Mouse (Mus musculus): ENCODE results near the gene Stt3b. TPM values are rescaled to one million over a fixed set of nuclear protein-coding genes. Genes with fewer than 3 reads are reported as not detected.

Stt3b gene
- polyA plus RNA-seq, 1 experiment: 41.2 TPM

DNA sequence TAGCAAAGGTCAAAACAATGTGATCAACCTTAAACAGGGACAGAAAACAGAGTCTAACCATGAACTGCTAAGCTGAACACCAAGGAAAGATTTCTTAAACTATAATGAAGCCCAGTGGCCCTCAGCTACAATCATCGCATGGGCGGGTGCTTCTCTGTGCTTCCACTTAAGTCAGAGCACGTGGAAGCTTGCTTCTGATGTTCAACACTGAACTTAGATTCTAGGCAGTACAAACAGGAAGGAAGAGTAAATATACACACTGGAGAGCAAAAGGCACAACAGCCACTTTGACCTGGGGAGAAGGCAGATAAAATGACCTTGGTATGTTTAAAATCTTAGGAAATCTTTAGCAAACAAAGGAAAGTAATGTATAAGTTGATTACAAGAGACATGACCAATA, 38.7 kb downstream of the Stt3b start:
- no peak overlapping the region for H3ac ChIP-seq (ENCODE audit: control insufficient read depth, insufficient read length)
- peaks cover 2% of the 10 kb centered on the region for H3K36me3 ChIP-seq (ENCODE audit: control insufficient read depth, insufficient read depth)
- H3K4me3 ChIP-seq: no peak overlapping the region
- no peak overlapping the region for H3K4me2 ChIP-seq (ENCODE audit: low read depth)
- no peaks in the 10 kb centered on the region for H3K27me3 ChIP-seq (ENCODE audit: control insufficient read depth, insufficient read depth, insufficient read length)
- peaks cover 28% of the 10 kb centered on the region for H3K79me2 ChIP-seq (ENCODE audit: control insufficient read depth, insufficient read depth)
- TF ChIP-seq E2F4 (IDR thresholded peaks at IDR 0.05; ENCODE audit: insufficient read depth) (no peak), TCF3 (IDR thresholded peaks at IDR 0.05; ENCODE audit: insufficient read length, low read depth) (no peak), MYOD1 (IDR thresholded peaks at IDR 0.05; ENCODE audit: control insufficient read depth in 1 of 3, insufficient read length in 2 of 3, low read depth in 2 of 3) (no peak), SRF (IDR thresholded peaks at IDR 0.05; ENCODE audit: control insufficient read depth, insufficient read length, low read depth) (no peak), POLR2AphosphoS2 (IDR thresholded peaks at IDR 0.05; ENCODE audit: insufficient read length, low read depth) (no peak), MYOG (IDR thresholded peaks at IDR 0.05; ENCODE audit: control insufficient read depth in 1 of 3, insufficient read depth in 1 of 3, insufficient read length in 2 of 3, low read depth in 2 of 3) (no peak), TCF12 (IDR thresholded peaks at IDR 0.05; ENCODE audit: insufficient read depth, poor library complexity, severe bottlenecking) (no peak), POLR2A (IDR thresholded peaks at IDR 0.05; ENCODE audit: insufficient read length, low read depth) (no peak), CEBPB (IDR thresholded peaks at IDR 0.05; ENCODE audit: insufficient read depth, poor library complexity, severe bottlenecking) (no peak), MAX (IDR thresholded peaks at IDR 0.05; ENCODE audit: low read depth) (no peak), USF1 (IDR thresholded peaks at IDR 0.05; ENCODE audit: low read depth) (no peak), REST (IDR thresholded peaks at IDR 0.05; ENCODE audit: insufficient read depth, insufficient read length) (no peak)

DNA sequence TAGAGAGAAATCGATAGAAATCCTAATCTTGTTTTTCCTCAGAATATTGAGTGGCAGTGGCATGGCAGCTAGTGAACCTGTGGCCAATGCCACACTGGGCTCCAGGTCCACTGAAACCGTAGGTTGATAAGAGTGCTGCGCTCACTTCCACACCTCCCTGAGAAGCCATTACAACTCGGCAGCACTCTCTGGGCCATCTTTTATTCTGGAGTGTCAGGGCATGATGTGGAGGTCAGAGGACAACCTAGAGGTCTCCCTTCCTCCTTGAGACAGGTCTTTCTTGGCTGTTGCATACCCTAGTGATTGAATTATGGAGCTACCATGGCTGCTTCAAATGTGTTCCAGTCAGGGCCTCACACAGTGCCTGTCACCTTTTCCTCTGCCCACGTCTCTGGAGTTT, 48.3 kb downstream of the Stt3b start:
- peaks cover 17% of the 10 kb centered on the region for H3K36me3 ChIP-seq (ENCODE audit: control insufficient read depth, insufficient read depth)
- H3K4me3 ChIP-seq: no peak overlapping the region
- no peak overlapping the region for H3K4me2 ChIP-seq (ENCODE audit: low read depth)
- no peaks in the 10 kb centered on the region for H3K27me3 ChIP-seq (ENCODE audit: control insufficient read depth, insufficient read depth, insufficient read length)
- H3K79me2 ChIP-seq (ENCODE audit: control insufficient read depth, insufficient read depth): peaks cover 5% of the 10 kb centered on the region
- H3ac ChIP-seq (ENCODE audit: control insufficient read depth, insufficient read length): no peak overlapping the region
- TF ChIP-seq MYOD1 (IDR thresholded peaks at IDR 0.05; ENCODE audit: control insufficient read depth in 1 of 3, insufficient read length in 2 of 3, low read depth in 2 of 3) (no peak), E2F4 (IDR thresholded peaks at IDR 0.05; ENCODE audit: insufficient read depth) (no peak), CEBPB (IDR thresholded peaks at IDR 0.05; ENCODE audit: insufficient read depth, poor library complexity, severe bottlenecking) (no peak)

DNA sequence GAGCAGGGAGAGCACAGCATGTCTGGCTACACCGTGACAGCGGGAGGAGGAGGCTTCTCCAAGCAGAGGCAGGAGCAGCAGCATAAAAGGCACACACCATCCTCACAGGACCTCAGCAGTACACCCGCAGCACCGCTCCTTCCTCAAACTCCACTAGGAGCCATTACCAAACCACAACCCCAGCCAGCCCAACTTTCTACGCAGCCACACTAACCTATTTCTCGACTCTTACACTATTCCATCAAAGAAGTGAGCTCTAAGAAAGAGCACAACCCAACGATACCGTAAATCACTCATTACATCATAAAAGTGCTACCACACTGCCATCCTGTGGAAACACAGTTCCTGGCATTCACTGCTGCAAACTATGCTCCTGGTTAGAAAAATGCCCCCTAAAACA, 48.8 kb downstream of the Stt3b start:
- H3K4me3 ChIP-seq: no peak overlapping the region
- TF ChIP-seq POLR2A (IDR thresholded peaks at IDR 0.05; ENCODE audit: insufficient read length, low read depth) (no peak), USF1 (IDR thresholded peaks at IDR 0.05; ENCODE audit: low read depth) (no peak), MYOG (IDR thresholded peaks at IDR 0.05; ENCODE audit: control insufficient read depth in 1 of 3, insufficient read depth in 1 of 3, insufficient read length in 2 of 3, low read depth in 2 of 3) (no peak), E2F4 (IDR thresholded peaks at IDR 0.05; ENCODE audit: insufficient read depth) (no peak), TCF3 (IDR thresholded peaks at IDR 0.05; ENCODE audit: insufficient read length, low read depth) (no peak), MAX (IDR thresholded peaks at IDR 0.05; ENCODE audit: low read depth) (no peak), SRF (IDR thresholded peaks at IDR 0.05; ENCODE audit: control insufficient read depth, insufficient read length, low read depth) (no peak), CEBPB (IDR thresholded peaks at IDR 0.05; ENCODE audit: insufficient read depth, poor library complexity, severe bottlenecking) (no peak), POLR2AphosphoS2 (IDR thresholded peaks at IDR 0.05; ENCODE audit: insufficient read length, low read depth) (no peak), MYOD1 (IDR thresholded peaks at IDR 0.05; ENCODE audit: control insufficient read depth in 1 of 3, insufficient read length in 2 of 3, low read depth in 2 of 3) (no peak), TCF12 (IDR thresholded peaks at IDR 0.05; ENCODE audit: insufficient read depth, poor library complexity, severe bottlenecking) (no peak), REST (IDR thresholded peaks at IDR 0.05; ENCODE audit: insufficient read depth, insufficient read length) (no peak)
- no peak overlapping the region for H3K4me2 ChIP-seq (ENCODE audit: low read depth)
- peaks cover 5% of the 10 kb centered on the region for H3K79me2 ChIP-seq (ENCODE audit: control insufficient read depth, insufficient read depth)
- H3K36me3 ChIP-seq (ENCODE audit: control insufficient read depth, insufficient read depth): peaks cover 19% of the 10 kb centered on the region
- H3K27me3 ChIP-seq (ENCODE audit: control insufficient read depth, insufficient read depth, insufficient read length): no peaks in the 10 kb centered on the region
- no peak overlapping the region for H3ac ChIP-seq (ENCODE audit: control insufficient read depth, insufficient read length)

DNA sequence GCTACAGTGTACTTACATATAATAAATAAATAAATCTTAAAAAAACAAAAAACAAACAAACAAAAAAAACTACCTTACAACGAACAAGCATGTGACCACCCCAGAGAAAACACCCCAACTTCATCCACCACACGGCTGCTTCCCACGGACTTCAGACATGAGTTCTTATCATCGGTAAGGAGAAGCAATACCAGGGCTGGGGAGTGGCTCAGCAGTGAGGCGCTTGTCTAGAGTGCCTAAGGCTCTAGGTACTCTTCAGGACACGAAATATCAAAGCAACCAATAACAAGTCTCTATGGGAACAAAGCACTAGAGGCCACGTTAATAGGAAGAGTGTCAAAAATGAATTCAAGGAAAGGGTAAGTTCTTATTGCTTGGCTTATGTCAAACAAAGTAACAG, 49.8 kb downstream of the Stt3b start:
- no peak overlapping the region for H3K4me2 ChIP-seq (ENCODE audit: low read depth)
- peaks cover 5% of the 10 kb centered on the region for H3K79me2 ChIP-seq (ENCODE audit: control insufficient read depth, insufficient read depth)
- no peak overlapping the region for H3K4me3 ChIP-seq
- TF ChIP-seq SRF (IDR thresholded peaks at IDR 0.05; ENCODE audit: control insufficient read depth, insufficient read length, low read depth) (no peak), MAX (IDR thresholded peaks at IDR 0.05; ENCODE audit: low read depth) (no peak), E2F4 (IDR thresholded peaks at IDR 0.05; ENCODE audit: insufficient read depth) (no peak), TCF12 (IDR thresholded peaks at IDR 0.05; ENCODE audit: insufficient read depth, poor library complexity, severe bottlenecking) (no peak), CEBPB (IDR thresholded peaks at IDR 0.05; ENCODE audit: insufficient read depth, poor library complexity, severe bottlenecking) (no peak), REST (IDR thresholded peaks at IDR 0.05; ENCODE audit: insufficient read depth, insufficient read length) (no peak), USF1 (IDR thresholded peaks at IDR 0.05; ENCODE audit: low read depth) (no peak), MYOG (IDR thresholded peaks at IDR 0.05; ENCODE audit: control insufficient read depth in 1 of 3, insufficient read depth in 1 of 3, insufficient read length in 2 of 3, low read depth in 2 of 3) (no peak), MYOD1 (IDR thresholded peaks at IDR 0.05; ENCODE audit: control insufficient read depth in 1 of 3, insufficient read length in 2 of 3, low read depth in 2 of 3) (no peak), TCF3 (IDR thresholded peaks at IDR 0.05; ENCODE audit: insufficient read length, low read depth) (no peak), POLR2A (IDR thresholded peaks at IDR 0.05; ENCODE audit: insufficient read length, low read depth) (no peak), POLR2AphosphoS2 (IDR thresholded peaks at IDR 0.05; ENCODE audit: insufficient read length, low read depth) (no peak)
- H3K27me3 ChIP-seq (ENCODE audit: control insufficient read depth, insufficient read depth, insufficient read length): no peaks in the 10 kb centered on the region
- no peak overlapping the region for H3ac ChIP-seq (ENCODE audit: control insufficient read depth, insufficient read length)
- peaks cover 12% of the 10 kb centered on the region for H3K36me3 ChIP-seq (ENCODE audit: control insufficient read depth, insufficient read depth)

DNA sequence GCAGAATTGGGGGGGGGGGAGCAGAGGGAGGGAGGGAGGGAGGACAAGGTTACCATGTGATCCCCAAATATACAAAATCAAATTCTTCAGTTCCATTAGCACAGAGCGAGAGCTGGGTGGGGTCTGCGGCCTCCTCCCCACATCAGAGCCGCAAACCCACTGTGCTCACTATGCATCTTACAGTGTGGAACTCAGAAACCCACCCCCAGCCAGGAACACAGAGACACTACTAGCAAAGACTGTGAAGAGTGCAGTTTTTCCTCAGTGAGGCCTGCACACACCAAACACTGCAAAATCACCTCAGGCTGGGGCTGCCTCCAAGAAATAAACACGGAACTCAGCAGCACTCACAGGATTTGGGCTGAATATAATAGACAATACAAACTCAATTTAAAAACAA, 50.4 kb downstream of the Stt3b start:
- Histone ChIP-seq H3K4me3 (no peak overlapping the region), H3K36me3 (ENCODE audit: control insufficient read depth, insufficient read depth) (peaks cover 18% of the 10 kb centered on the region), H3K4me2 (ENCODE audit: low read depth) (no peak overlapping the region), H3K27me3 (ENCODE audit: control insufficient read depth, insufficient read depth, insufficient read length) (no peaks in the 10 kb centered on the region), H3ac (ENCODE audit: control insufficient read depth, insufficient read length) (no peak overlapping the region), H3K79me2 (ENCODE audit: control insufficient read depth, insufficient read depth) (peaks cover 5% of the 10 kb centered on the region)
- no peak for TF ChIP-seq TCF12 (IDR thresholded peaks at IDR 0.05; ENCODE audit: insufficient read depth, poor library complexity, severe bottlenecking)

Data from myocyte (in vitro differentiated cells).